Mouse (Mus musculus): ENCODE data around the gene Epop. TPM values are rescaled to one million over a fixed set of nuclear protein-coding genes. Genes with fewer than 3 reads are reported as not detected.

Gene Epop
- total RNA-seq (2017), result 1.8 and 2.7 TPM in 2 replicates

DNA sequence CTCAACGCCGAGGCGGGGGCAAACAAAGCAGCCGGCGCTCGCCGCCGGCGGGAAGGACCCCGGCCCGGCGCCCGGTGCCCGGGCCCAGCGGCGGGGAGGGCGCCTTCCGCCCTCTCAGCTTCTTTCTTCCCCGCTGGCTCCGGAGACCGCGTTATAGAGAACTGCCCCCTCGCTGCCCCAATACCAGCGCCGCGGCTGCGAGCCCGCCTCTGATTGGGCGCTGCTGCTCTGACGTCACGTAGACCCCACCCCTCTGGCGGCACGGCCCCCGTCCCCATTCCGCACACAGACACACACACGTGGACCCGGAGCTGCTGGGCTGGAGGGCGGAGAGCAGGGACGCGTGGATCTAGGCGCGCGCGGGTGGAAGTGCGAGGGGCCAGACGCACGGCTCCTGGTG lies at the start of gene Epop:
Epop (minus strand) TSS at position 127 of the 400 bp plus-strand sequence.
- ATAC-seq (replicated peaks; ENCODE audit: low read depth, poor library complexity, severe bottlenecking), result peak; percentile 93

DNA sequence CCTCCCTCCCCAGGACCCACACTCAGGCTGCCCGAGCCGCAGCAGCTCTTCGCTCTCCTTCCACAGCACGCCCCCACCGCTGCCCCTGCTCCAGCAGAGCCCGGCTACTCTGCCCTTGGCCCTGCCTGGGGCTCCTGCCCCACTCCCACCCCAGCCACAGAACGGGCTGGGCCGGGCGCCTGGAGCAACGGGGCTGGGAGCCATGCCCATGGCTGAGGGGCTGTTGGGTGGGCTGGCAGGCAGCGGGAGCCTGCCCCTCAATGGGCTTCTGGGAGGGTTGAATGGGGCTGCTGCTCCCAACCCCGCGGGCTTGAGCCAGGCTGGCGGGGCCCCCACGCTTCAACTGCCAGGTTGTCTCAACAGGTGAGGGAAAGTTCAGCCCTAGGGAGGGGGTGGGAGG lies 48.8 kb upstream of the Epop start:
- ATAC-seq (replicated peaks; ENCODE audit: low read depth, poor library complexity, severe bottlenecking), result no peak

DNA sequence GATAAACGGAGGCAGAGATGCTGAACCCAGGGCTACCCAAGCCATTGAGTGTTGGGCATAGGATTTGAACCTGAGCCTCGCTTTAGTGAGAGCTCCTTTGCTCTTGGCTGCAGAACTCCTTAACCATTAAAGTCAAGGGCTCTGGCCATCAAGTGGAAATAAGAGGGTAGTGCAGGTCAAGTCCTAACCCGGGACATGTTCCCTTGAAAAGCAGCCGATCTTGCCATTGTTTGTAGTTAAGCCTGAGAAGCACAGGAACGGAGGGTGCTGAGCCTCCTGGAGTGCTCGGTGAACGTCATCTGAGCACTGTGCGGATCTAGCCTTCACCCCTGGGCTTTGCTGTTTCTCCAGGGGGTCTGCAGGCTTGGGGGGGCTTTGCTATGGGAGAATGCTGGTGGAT lies 48.3 kb upstream of the Epop start:
- no peak for ATAC-seq (replicated peaks; ENCODE audit: low read depth, poor library complexity, severe bottlenecking)

DNA sequence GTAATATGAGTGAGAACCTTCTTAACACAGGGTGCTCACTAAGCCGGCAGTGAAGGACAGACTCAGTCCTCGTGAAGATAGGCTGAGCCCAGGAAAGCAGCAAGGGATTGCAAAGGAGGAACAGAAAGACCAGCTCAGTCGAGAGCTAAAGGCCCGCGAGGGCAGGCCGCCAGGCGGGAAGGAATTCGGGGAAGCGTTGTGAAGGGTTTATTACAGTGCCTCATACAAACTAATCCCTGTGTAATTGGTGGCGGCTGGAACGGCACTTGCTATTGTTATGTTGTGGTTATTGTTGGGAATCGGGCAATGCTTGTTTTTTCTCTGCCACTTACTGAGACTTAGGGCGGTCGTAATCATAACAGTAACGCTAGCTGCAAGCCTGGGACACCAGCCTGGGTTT lies 47.9 kb upstream of the Epop start:
- ATAC-seq (replicated peaks; ENCODE audit: low read depth, poor library complexity, severe bottlenecking), result no peak

DNA sequence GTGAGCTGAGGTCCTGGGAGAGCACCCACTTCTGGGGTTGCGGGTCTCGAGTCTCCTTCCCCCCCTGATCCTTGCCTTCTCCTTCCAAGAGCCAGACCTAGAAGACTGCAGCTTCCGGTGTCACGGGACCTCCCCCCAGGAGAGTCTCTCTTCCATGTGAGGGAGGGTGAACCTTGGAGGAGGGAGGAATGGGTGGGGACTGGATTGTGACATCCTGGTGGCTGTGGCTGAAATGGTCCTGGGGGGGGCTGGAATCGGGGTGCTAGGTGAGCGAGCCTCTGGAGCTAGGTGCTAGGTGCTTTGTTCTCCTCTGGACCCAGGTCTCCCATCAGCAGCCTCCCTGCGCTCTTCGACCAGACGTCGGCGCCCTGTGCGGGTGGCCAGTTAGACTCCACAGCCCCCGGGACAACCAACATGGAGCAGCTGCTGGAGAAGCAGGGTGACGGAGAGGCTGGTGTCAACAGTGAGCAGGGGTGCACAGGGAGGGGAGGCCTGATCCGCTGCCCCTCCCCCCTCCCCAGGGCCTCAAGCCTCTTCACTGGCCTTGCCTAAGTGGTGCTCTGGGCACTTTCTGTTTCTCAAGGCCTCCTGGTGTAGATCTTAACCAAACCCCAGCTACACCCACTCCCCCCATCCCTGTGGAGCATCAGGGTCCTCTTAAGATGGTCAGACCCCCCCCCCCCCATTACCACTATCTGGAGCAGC lies 46.7 kb upstream of the Epop start:
- ATAC-seq (replicated peaks; ENCODE audit: low read depth, poor library complexity, severe bottlenecking), result no peak

DNA sequence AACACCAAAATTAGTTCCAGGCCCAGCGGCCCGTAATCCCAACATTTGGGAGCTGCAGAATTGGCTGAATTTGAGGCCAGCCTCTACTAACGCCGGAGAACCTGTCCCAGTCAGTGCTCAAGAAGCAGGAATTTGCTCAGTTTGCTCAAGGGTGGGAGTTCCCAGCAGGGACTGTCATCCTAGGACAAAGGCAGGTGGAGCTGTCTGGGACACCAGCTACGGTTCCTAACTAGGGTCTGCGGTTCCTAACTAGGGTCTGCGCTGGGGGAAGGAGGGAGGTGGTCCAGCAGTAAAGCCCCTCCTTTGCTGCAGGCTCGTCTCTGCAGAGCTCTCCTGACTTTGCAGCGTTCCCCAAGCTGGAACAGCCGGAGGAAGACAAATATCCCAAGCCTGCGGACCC lies 43.6 kb upstream of the Epop start:
- no peak for ATAC-seq (replicated peaks; ENCODE audit: low read depth, poor library complexity, severe bottlenecking)

DNA sequence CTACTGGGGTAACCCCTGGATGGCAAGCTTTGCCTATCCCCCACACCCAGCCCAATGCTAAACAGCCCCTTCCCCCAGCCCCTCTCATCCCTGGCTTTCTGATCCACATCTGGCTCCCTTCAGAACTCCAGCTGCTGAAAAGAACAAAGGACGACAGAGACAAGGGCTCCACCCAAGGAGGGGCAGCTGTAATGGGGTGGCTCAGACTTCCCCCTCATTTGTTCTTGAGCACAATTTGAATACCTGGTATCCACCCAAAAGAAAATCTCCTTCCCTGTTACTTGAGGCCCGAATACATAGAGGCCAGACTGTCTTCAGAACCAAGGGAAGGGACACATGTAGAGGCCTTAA lies 41.6 kb upstream of the Epop start:
- ATAC-seq (replicated peaks; ENCODE audit: low read depth, poor library complexity, severe bottlenecking), result no peak

DNA sequence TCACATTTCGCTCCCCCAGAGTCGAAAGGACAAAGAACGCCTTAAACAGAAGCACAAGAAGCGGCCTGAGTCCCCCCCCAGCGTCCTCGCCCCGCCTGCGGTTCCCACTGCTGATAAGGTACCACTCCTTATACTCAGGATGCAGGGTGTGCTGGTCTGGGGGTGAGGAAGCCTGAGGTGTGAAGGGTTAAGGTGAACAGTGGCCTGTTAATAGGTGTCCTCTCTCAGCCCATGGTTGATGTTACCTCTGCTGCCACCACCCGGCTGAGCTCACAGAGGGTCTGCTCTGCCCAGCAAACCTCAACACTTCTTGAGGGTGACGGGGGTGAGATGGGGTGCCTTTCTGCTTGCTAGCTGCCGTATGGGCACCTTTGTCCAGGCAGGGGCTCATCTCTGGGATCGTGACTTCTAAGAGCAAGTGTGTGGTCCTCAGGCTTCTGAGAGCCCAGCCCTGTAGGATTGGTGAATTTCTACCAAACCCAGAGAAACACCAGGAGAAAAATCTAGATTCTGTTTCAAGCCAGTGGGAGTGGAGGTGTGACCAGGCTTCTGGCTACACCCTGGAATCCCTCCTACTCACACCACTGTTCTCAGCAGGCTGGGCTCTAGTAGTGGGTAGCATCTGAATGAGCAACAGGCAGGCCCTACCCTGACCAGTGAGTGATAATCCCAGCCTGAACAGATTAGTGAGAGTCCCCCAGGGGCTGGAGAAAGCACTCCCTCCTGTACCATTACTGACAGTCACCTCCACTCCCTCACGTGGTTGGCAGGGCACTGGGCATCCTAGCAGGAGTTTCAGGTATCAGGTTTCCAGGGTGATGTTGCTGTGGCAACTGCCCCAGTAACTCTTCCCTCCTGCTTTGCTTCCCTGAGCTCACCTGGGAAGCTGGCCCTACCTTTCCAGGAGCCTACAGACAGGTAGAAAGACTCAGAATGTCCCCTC lies 41.0 kb upstream of the Epop start:
- no peak for ATAC-seq (replicated peaks; ENCODE audit: low read depth, poor library complexity, severe bottlenecking)

DNA sequence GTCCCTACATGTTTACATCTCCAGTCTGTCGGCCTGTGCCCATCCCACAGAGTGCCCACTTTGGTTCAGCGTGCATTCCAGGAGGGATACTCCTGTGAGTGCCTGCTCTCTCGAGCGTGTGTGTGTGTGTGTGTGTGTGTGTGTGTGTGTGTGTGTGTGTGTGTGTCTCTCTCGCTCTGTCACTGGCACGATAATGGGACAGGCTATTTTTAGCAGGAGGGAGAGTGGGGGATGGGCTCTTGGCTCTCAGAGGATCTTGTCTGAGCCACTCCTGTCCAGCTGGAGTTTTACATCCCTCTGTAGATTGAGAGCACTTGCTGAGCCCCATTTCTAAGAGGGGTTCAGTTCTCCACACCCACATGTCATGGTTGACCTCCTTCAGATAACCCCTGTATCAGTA lies 40.3 kb upstream of the Epop start:
- ATAC-seq (replicated peaks; ENCODE audit: low read depth, poor library complexity, severe bottlenecking), result no peak

DNA sequence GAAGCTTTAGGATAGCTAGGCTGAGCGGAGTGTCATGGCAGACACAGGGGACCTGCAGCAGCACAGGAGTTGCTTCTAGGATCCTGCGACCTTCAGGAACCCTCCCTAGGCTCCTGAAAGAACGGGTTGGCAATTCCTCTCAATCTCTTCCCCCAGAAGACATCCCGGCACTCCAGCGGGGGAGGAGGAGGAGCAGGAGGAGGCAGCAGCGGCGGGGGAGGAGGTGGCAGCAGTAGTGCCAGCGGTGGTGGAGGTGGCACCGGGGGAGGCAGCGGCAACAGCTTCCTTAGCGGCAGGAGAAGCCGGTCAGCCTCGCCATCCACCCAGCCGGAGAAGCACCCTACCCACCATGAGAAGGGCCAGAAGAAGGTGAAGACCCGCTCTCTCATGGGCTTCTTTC lies 39.8 kb upstream of the Epop start:
- ATAC-seq (replicated peaks; ENCODE audit: low read depth, poor library complexity, severe bottlenecking), result no peak

DNA sequence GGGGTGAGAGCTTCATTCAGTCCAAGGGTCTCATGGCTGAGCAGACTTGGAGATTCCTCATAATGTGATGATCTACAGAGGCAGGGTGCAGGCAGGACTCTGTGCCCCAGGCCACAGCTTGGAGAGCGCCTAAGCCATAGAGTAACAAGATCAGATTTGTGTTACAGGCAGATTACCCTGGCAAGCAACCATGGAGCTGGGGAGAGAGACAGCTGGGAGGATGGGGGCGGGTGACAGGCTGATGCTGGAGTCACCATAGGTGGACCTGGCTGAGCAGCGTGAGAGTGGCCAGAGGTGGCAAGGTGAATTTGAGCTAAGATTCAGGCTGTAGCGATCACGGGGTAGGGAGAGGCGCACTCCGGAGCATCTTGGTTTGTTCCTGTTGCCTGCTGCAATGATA lies 38.7 kb upstream of the Epop start:
- ATAC-seq (replicated peaks; ENCODE audit: low read depth, poor library complexity, severe bottlenecking), result no peak

DNA sequence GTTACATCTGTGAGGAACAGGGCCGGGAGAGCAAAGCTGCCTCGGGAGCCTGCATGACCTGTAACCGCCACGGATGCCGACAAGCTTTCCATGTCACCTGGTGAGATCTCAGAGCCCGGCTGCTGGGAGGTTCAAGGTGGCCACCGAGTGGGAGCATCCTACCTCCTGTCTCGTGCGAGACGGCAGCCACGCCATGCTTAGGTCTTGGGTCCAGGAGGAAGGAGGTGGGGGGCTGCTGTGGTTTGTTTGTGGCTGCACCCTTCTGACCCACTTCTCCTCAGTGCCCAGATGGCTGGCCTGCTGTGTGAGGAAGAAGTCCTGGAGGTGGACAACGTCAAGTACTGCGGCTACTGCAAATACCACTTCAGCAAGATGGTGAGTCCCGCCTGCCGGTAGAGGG lies 37.3 kb upstream of the Epop start:
- no peak for ATAC-seq (replicated peaks; ENCODE audit: low read depth, poor library complexity, severe bottlenecking)

DNA sequence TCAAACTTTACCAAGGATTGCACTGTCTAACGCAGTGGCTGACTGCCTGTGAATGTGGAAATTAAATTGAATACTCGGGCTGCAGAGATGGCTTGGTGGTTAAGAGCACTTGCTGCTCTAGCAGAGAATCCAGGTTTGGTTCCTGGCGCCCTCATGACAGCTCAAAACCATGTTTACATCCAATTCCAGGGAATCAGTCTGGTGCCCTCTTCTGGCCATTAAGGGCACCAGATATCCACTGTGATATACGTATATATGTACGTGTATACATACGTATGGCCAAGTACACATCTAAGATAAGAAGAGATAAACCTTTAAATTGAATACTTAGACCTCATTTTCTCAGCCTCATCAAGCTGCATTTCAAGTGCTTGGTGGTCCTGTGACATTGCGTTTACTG lies 36.7 kb upstream of the Epop start:
- ATAC-seq (replicated peaks; ENCODE audit: low read depth, poor library complexity, severe bottlenecking), result no peak

DNA sequence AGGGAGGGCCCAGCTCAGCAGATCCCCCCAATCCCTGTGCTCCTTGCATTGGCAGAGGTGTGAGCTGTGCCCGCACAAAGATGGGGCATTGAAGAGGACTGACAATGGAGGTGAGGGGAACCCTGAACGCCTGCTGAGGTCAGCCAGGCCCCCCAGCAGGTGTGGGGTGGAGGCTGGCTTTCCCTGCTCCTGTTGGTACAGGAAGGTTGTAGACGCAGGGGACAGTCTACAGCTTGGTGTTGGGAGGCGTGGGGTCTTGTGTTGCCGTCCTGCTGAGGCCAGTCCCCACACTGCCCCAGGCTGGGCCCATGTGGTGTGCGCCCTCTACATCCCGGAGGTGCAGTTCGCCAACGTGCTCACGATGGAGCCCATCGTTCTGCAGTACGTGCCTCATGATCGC lies 35.9 kb upstream of the Epop start:
- ATAC-seq (replicated peaks; ENCODE audit: low read depth, poor library complexity, severe bottlenecking), result no peak

DNA sequence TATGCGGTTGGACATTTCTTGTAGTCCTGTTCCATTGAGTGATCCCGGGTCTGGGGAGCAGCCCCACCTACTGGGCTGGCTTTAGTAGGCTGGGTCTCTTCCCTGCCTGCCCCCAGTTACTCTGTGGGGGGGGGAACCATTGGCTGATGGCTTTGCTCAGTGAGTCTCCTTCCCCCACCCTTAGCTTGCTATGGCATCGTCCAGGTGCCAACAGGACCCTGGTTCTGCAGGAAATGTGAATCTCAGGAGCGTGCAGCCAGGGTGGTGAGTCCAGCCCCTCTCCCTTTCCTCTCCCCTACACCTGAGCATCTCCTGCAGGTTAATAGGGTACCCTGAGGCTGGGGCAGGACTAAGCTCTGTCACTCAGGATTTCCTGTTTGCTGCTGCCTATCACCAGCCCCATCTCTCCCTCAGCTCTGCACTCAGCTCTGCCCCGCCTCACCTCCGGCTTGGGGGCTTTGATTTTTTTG lies 35.3 kb upstream of the Epop start:
- no peak for ATAC-seq (replicated peaks; ENCODE audit: low read depth, poor library complexity, severe bottlenecking)

DNA sequence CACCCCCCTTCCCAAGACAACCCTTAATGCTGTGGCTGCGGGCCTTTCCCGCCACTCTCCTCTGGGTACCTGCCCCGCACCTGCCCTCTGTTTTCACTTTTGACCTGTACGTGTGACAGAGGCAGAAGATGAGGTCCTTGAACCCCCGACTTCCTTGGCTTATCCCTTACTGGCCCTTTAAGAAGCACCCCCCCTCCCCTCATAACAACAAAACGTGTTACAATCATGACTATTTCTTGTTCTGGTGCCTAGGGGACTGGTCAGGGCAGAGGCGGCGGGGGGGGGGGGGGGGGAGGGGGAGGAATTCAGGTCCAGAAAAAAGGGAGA lies 34.8 kb upstream of the Epop start:
- ATAC-seq (replicated peaks; ENCODE audit: low read depth, poor library complexity, severe bottlenecking), result no peak

DNA sequence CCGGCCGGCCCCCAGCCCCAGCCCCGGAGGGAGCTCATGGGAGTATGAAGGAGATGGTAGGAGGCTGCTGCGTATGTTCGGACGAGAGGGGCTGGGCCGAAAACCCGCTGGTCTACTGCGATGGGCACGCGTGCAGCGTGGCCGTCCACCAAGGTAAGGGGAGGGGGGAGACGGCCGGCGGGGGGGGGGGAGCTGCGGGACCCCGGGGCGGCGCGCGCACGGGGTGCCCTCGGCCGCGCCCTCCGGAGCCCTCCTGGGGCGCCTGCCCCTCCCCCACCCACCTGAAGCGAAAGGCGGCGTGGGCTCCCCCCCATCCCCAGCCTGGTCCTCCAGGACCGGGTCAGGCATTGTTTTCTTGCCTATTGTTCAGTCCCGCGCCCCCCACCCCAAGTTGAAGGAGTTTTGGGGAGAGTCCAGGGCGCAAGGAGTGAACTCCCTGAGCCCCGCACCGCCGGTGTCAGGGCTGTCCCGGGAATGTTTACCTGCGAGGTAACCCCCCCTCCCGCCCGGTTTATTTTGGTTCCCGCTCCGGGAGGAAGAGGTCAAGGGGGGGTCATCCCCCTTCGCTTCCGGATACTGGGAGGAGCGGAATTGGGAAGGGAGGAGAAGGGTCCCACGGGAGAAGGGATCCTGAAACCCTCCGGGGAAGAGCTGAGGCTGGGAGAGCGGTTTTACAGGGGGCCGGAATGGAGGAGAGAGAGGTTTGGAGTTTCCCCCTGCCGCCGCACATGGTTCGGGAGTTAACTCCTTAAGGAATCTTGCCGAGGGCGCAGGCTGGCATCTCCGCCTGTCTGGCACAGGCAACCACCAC lies 34.2 kb upstream of the Epop start:
- no peak for ATAC-seq (replicated peaks; ENCODE audit: low read depth, poor library complexity, severe bottlenecking)

DNA sequence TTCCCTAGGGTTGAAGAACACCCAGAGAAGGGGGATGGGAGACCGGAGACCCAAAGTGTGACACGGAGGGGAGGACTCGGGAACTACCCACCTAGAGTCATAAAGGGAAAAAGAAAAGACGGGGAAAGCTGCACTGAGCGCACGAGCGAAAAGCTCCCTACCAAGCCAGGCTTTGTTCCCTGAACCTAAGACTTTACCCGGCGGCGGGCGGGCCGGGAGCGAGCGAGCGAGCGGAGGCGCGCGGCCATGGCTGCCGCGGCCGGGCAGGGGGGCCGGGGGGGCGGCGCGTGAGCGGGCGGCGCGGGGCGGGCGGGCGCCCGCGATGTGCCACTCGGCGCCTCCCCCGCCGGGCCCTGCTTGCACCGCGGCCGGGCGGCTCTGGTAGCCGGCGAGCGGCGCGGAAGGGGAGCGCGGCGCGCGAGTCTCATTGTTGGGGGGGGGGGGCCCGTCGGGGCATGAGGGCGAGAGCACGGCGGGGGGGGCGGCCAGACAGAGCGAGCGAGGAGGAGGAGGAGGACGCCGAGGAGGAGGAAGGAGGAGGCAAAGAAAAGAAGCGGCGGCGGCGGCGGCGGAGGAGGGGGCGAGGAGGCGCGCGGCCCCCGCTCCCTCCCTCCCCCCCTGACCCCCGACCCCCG lies 33.5 kb upstream of the Epop start, which contains the start of gene Mllt6:
Mllt6 (plus strand) TSS at position 522 of the 635 bp plus-strand sequence.
- no peak for ATAC-seq (replicated peaks; ENCODE audit: low read depth, poor library complexity, severe bottlenecking)

DNA sequence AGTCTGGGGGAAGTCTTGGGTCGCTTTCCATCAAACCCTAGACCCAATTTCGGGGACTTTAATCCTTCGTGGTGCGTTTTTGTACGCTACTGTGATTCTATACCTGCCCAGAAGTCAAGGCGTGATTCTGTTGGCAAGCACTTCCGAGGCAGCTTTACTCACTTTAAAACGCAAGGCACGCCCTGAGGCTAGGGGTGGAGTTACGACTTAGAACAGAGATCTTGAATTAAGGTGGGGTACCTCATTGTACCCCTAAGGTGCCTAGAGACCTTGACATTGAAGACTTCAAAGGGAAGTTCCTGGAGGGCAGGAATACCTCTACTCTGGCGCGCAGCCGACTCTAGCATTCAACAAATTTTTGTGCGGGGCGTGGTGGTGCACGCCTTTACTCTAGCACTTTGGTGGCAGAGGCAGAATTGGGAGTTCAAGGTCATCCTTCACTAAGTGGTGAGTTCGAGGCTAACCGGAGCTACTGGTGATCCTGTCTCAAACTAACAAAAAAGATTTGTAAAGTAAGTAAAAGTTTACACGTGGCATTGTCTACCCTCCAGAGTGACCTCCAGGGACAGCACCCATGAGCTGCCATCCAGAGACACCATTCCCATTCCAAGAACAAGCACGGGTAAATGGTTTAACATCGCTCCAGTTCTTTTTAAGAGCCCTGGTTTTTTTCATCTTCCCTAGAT lies 32.8 kb upstream of the Epop start:
- no peak for ATAC-seq (replicated peaks; ENCODE audit: low read depth, poor library complexity, severe bottlenecking)

DNA sequence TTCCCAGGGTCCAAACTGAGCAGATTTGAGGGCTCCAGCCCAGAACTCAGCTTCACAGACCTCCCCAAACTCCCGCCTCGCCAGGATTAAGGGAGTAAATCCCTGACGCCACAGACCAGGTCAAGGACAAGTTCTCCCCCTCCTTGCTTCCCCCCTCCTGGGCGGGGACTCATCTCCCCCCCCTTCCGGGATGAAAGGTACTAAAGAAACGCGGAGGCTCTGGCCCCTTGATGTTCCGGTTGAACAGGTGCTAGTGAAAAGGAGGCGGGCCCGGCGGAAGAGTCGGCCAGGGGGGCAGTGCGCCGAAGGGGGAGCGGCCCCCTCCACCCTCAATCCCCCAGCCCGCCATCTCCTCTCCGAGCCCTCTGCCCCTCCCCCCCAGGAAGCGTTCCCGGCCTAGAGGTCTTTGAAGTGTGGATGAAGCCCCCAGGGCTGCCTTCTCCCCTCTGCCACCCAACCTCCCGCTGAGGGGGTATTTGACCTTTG lies 32.2 kb upstream of the Epop start:
- ATAC-seq (replicated peaks; ENCODE audit: low read depth, poor library complexity, severe bottlenecking), result no peak
